Mouse (Mus musculus) ZHBTc4 (cell line): ENCODE measurements around the gene Ptprb.

ENCODE experiments used
- DNase-seq: peaks from one replicate; pipeline ENCODE4 v3.0.0-alpha.2; 2011; ENCODE audit warnings: low read depth, low spot score

The Ptprb gene

GRCm38 (mm10) chr10:116422551-116422950, 147.2 kb downstream of the Ptprb start:
- peak; percentile 33 for DNase-seq

- no peak for DNase-seq
Measured at GRCm38 (mm10) chr10:116424921-116425320, 149.6 kb downstream of the Ptprb start.

GRCm38 (mm10) chr10:116426176-116426575, 150.9 kb downstream of the Ptprb start:
- DNase-seq = no peak

- DNase-seq = peak; percentile 58
Measured at GRCm38 (mm10) chr10:116428026-116428780, 152.9 kb downstream of the Ptprb start.

- DNase-seq = no peak
Measured at GRCm38 (mm10) chr10:116432421-116432820, 157.1 kb downstream of the Ptprb start.

- DNase-seq = no peak
Measured at GRCm38 (mm10) chr10:116435455-116435854, 160.1 kb downstream of the Ptprb start.
